8 mouse cellular contexts compared by ENCODE assay signal in the genomic region with DNA sequence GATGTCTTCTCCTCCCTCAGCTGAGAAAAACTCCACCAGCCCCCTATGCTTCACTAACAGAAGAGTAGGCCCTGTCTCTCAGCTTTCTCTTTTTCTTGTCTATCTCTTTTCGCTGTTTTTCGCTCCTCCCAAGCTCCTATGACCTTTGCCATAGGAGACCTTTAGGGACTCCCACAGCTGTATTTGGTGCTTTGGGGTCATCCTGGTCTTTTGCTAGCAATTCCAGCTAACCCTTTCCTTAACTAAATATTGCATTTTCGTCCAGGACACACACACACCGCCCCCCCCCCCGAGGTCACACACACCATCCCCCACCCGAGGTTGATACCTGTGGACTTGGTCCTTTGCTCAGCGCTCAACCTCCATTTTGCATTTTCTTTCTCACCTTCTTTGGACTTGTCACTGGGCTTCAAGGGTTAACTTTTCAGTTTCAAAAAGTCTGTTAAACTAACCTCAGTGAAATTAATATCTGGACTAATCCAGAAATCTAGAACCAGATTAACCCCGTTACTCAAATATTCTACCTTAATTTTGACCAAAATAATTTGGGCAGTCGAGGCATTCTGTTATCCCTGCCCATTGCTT. TPM values are rescaled to one million over a fixed set of nuclear protein-coding genes. Genes with fewer than 3 reads are reported as not detected.
DNase-seq lines count a peak whose midpoint lies in the region; ATAC-seq and TF ChIP-seq lines count a peak whose summit lies in the region.

No protein-coding gene starts in this region.

- WGBS in kidney, postnatal 0 days = 31% methylated on average over 9 of the region's 9 CpGs
- WGBS in embryonic facial prominence, embryonic 10.5 days = 36% methylated on average over 9 of the region's 9 CpGs
- WGBS in hindbrain, embryonic 16.5 days = 35% methylated on average over 9 of the region's 9 CpGs
- 36% methylated on average over 9 of the region's 9 CpGs for WGBS in midbrain, embryonic 16.5 days

- no peaks in the 10 kb centered on the region for H3K27me3 ChIP-seq in kidney, postnatal 0 days (ENCODE audit: insufficient read depth, low read length)
- no peaks in the 10 kb centered on the region for H3K27me3 ChIP-seq in embryonic facial prominence, embryonic 10.5 days (replicated peaks; ENCODE audit: low read depth, poor library complexity, severe bottlenecking)
- no peaks in the 10 kb centered on the region for H3K27me3 ChIP-seq in hindbrain, embryonic 16.5 days (replicated peaks; ENCODE audit: control insufficient read depth, insufficient read depth, low read length)
- no peaks in the 10 kb centered on the region for H3K27me3 ChIP-seq in midbrain, embryonic 16.5 days (ENCODE audit: control insufficient read depth, insufficient read depth, low read depth, low read length)

- H3K4me3 ChIP-seq in kidney, postnatal 0 days (replicated peaks; ENCODE audit: low read depth, low read length) = peak overlapping the region; percentile 70
- peak overlapping the region; percentile 95 for H3K4me3 ChIP-seq in embryonic facial prominence, embryonic 10.5 days
- H3K4me3 ChIP-seq in hindbrain, embryonic 16.5 days (ENCODE audit: low read length) = peak overlapping the region; percentile 81
- H3K4me3 ChIP-seq in midbrain, embryonic 16.5 days (ENCODE audit: low read depth, low read length) = peak overlapping the region; percentile 88

- peaks cover 11% of the 10 kb centered on the region for H3K4me1 ChIP-seq in kidney, postnatal 0 days (replicated peaks; ENCODE audit: insufficient read depth, low read length)
- peaks cover 23% of the 10 kb centered on the region for H3K4me1 ChIP-seq in embryonic facial prominence, embryonic 10.5 days
- H3K4me1 ChIP-seq in hindbrain, embryonic 16.5 days (ENCODE audit: control insufficient read depth, insufficient read depth, low read depth, low read length) = peaks cover 26% of the 10 kb centered on the region
- H3K4me1 ChIP-seq in midbrain, embryonic 16.5 days (ENCODE audit: control insufficient read depth, insufficient read depth, low read length) = peaks cover 25% of the 10 kb centered on the region

- ATAC-seq in kidney, postnatal 0 days (replicated peaks; ENCODE audit: low FRiP score, low read depth) = no peak
- ATAC-seq in hindbrain, embryonic 16.5 days = no peak
- ATAC-seq in midbrain, embryonic 16.5 days = no peak
- no peak for ATAC-seq in megakaryocyte-erythroid progenitor cell, adult 5-6 weeks (replicated peaks; ENCODE audit: low FRiP score, low TSS enrichment, poor library complexity, severe bottlenecking)

- H3K4me2 ChIP-seq in kidney, postnatal 0 days (ENCODE audit: low read length) = peak overlapping the region; percentile 80
- peak overlapping the region; percentile 69 for H3K4me2 ChIP-seq in hindbrain, embryonic 16.5 days (ENCODE audit: low read length)
- peak overlapping the region; percentile 81 for H3K4me2 ChIP-seq in midbrain, embryonic 16.5 days (ENCODE audit: low read length)

- TF ChIP-seq CTCF in kidney, postnatal 0 days (IDR thresholded peaks at IDR 0.05; ENCODE audit: low read depth) = no peak

- DNase-seq in kidney, postnatal 0 days (ENCODE audit: low spot score) = no peak
- no peak for DNase-seq in kidney, adult 18-20 months
- no peak for DNase-seq in embryonic facial prominence, embryonic 10.5 days (ENCODE audit: low spot score)
- no peak for DNase-seq in spleen, adult 12 weeks (ENCODE audit: low spot score)
- no peak for DNase-seq in gastrocnemius, postnatal 4 days (ENCODE audit: low spot score in 2 of 2)

- peaks cover 29% of the 10 kb centered on the region for H3K36me3 ChIP-seq in kidney, postnatal 0 days (ENCODE audit: insufficient read depth, low read length)
- H3K36me3 ChIP-seq in embryonic facial prominence, embryonic 10.5 days (replicated peaks) = peaks cover 72% of the 10 kb centered on the region
- peaks cover 26% of the 10 kb centered on the region for H3K36me3 ChIP-seq in hindbrain, embryonic 16.5 days (ENCODE audit: control insufficient read depth, insufficient read depth, low read length)
- peaks cover 29% of the 10 kb centered on the region for H3K36me3 ChIP-seq in midbrain, embryonic 16.5 days (ENCODE audit: control insufficient read depth, insufficient read depth, low read length)

- H3K9me3 ChIP-seq in kidney, postnatal 0 days (replicated peaks; ENCODE audit: low read length) = no peaks in the 10 kb centered on the region
- no peaks in the 10 kb centered on the region for H3K9me3 ChIP-seq in embryonic facial prominence, embryonic 10.5 days
- no peaks in the 10 kb centered on the region for H3K9me3 ChIP-seq in hindbrain, embryonic 16.5 days (ENCODE audit: control insufficient read depth, low read length)
- no peaks in the 10 kb centered on the region for H3K9me3 ChIP-seq in midbrain, embryonic 16.5 days (replicated peaks; ENCODE audit: control insufficient read depth, low read length, poor library complexity, severe bottlenecking)

- H3K27ac ChIP-seq in kidney, postnatal 0 days = peak overlapping the region; percentile 81
- peak overlapping the region; percentile 96 for H3K27ac ChIP-seq in embryonic facial prominence, embryonic 10.5 days (replicated peaks)
- peak overlapping the region; percentile 89 for H3K27ac ChIP-seq in hindbrain, embryonic 16.5 days (ENCODE audit: low read depth, low read length)
- no peak overlapping the region for H3K27ac ChIP-seq in midbrain, embryonic 16.5 days (ENCODE audit: low read length)

- H3K9ac ChIP-seq in kidney, postnatal 0 days (ENCODE audit: low read depth, low read length) = peak overlapping the region; percentile 89
- H3K9ac ChIP-seq in hindbrain, embryonic 16.5 days (ENCODE audit: low read depth, low read length) = peak overlapping the region; percentile 96
- peak overlapping the region; percentile 99 for H3K9ac ChIP-seq in midbrain, embryonic 16.5 days (ENCODE audit: low read depth, low read length)

RNA-seq across cellular contexts. Expression of gene Ap2m1, which starts 0.9 kb away (rescaled TPM):
- polyA plus RNA-seq in kidney, postnatal 0 days (2015; fragmentation: Nextera tagmentation; extraction: Ambion mirVana) = 605 and 673 TPM in 2 replicates
- polyA plus RNA-seq in embryonic facial prominence, embryonic 10.5 days (2016; fragmentation: Nextera tagmentation; extraction: Ambion mirVana) = 604 and 650 TPM in 2 replicates
- 1,253 and 1,320 TPM in 2 replicates for polyA plus RNA-seq in hindbrain, embryonic 16.5 days (2015; fragmentation: Nextera tagmentation; extraction: Ambion mirVana)
- polyA plus RNA-seq in midbrain, embryonic 16.5 days (2015; fragmentation: Nextera tagmentation; extraction: Ambion mirVana) = 1,379 and 1,416 TPM in 2 replicates
- total RNA-seq in gastrocnemius, postnatal 4 days (2021) = 100 to 1,000 TPM; 234 to 258 TPM
- 166 and 200 TPM in 2 replicates for total RNA-seq in megakaryocyte-erythroid progenitor cell, adult 5-6 weeks (2014; fragmentation: Nextera tagmentation)
- 113 and 150 TPM in 2 replicates for total RNA-seq in megakaryocyte-erythroid progenitor cell, adult 5-6 weeks (2017)

RNA-seq across cellular contexts. Expression of gene Abcf3, which starts 12.2 kb away (rescaled TPM):
- polyA plus RNA-seq in kidney, postnatal 0 days (2015; fragmentation: Nextera tagmentation; extraction: Ambion mirVana) = 51.6 and 53.6 TPM in 2 replicates
- polyA plus RNA-seq in embryonic facial prominence, embryonic 10.5 days (2016; fragmentation: Nextera tagmentation; extraction: Ambion mirVana) = 57.2 and 59.6 TPM in 2 replicates
- polyA plus RNA-seq in hindbrain, embryonic 16.5 days (2015; fragmentation: Nextera tagmentation; extraction: Ambion mirVana) = 81.0 and 90.7 TPM in 2 replicates
- 80.9 and 95.7 TPM in 2 replicates for polyA plus RNA-seq in midbrain, embryonic 16.5 days (2015; fragmentation: Nextera tagmentation; extraction: Ambion mirVana)
- total RNA-seq in gastrocnemius, postnatal 4 days (2021) = 10 to 100 TPM; 54.1 to 55.7 TPM
- 42.8 and 60.5 TPM in 2 replicates for total RNA-seq in megakaryocyte-erythroid progenitor cell, adult 5-6 weeks (2014; fragmentation: Nextera tagmentation)
- 38.7 and 42.9 TPM in 2 replicates for total RNA-seq in megakaryocyte-erythroid progenitor cell, adult 5-6 weeks (2017)

RNA-seq across cellular contexts. Expression of gene Dvl3, which starts 19.4 kb away (rescaled TPM):
- polyA plus RNA-seq in kidney, postnatal 0 days (2015; fragmentation: Nextera tagmentation; extraction: Ambion mirVana) = 15.7 and 16.5 TPM in 2 replicates
- 33.0 and 35.1 TPM in 2 replicates for polyA plus RNA-seq in embryonic facial prominence, embryonic 10.5 days (2016; fragmentation: Nextera tagmentation; extraction: Ambion mirVana)
- 28.5 and 40.4 TPM in 2 replicates for polyA plus RNA-seq in hindbrain, embryonic 16.5 days (2015; fragmentation: Nextera tagmentation; extraction: Ambion mirVana)
- 36.2 and 38.0 TPM in 2 replicates for polyA plus RNA-seq in midbrain, embryonic 16.5 days (2015; fragmentation: Nextera tagmentation; extraction: Ambion mirVana)
- total RNA-seq in gastrocnemius, postnatal 4 days (2021) = 10 to 100 TPM; 60.7 to 63.6 TPM
- 27.7 and 32.8 TPM in 2 replicates for total RNA-seq in megakaryocyte-erythroid progenitor cell, adult 5-6 weeks (2014; fragmentation: Nextera tagmentation)
- total RNA-seq in megakaryocyte-erythroid progenitor cell, adult 5-6 weeks (2017) = 2.7 and 3.3 TPM in 2 replicates

RNA-seq across cellular contexts. Expression of gene Eif2b5, which starts 37.6 kb away (rescaled TPM):
- polyA plus RNA-seq in kidney, postnatal 0 days (2015; fragmentation: Nextera tagmentation; extraction: Ambion mirVana) = 76.0 and 85.1 TPM in 2 replicates
- 157 and 169 TPM in 2 replicates for polyA plus RNA-seq in embryonic facial prominence, embryonic 10.5 days (2016; fragmentation: Nextera tagmentation; extraction: Ambion mirVana)
- 97.3 and 104 TPM in 2 replicates for polyA plus RNA-seq in hindbrain, embryonic 16.5 days (2015; fragmentation: Nextera tagmentation; extraction: Ambion mirVana)
- polyA plus RNA-seq in midbrain, embryonic 16.5 days (2015; fragmentation: Nextera tagmentation; extraction: Ambion mirVana) = 95.0 and 97.1 TPM in 2 replicates
- total RNA-seq in gastrocnemius, postnatal 4 days (2021) = 10 to 100 TPM; 46.3 to 51.8 TPM
- total RNA-seq in megakaryocyte-erythroid progenitor cell, adult 5-6 weeks (2014; fragmentation: Nextera tagmentation) = 80.8 and 82.4 TPM in 2 replicates
- total RNA-seq in megakaryocyte-erythroid progenitor cell, adult 5-6 weeks (2017) = 108 TPM in 2 replicates

RNA-seq across cellular contexts. Expression of gene Vwa5b2, which starts 53.1 kb away (rescaled TPM):
- 0.38 and 0.43 TPM in 2 replicates for polyA plus RNA-seq in kidney, postnatal 0 days (2015; fragmentation: Nextera tagmentation; extraction: Ambion mirVana)
- 2.0 and 3.0 TPM in 2 replicates for polyA plus RNA-seq in embryonic facial prominence, embryonic 10.5 days (2016; fragmentation: Nextera tagmentation; extraction: Ambion mirVana)
- polyA plus RNA-seq in hindbrain, embryonic 16.5 days (2015; fragmentation: Nextera tagmentation; extraction: Ambion mirVana) = 31.9 and 36.8 TPM in 2 replicates
- polyA plus RNA-seq in midbrain, embryonic 16.5 days (2015; fragmentation: Nextera tagmentation; extraction: Ambion mirVana) = 19.8 and 26.7 TPM in 2 replicates
- total RNA-seq in gastrocnemius, postnatal 4 days (2021) = under 1 TPM; 0.05 to 0.66 TPM
- not detected in 2 replicates for total RNA-seq in megakaryocyte-erythroid progenitor cell, adult 5-6 weeks (2014; fragmentation: Nextera tagmentation)
- total RNA-seq in megakaryocyte-erythroid progenitor cell, adult 5-6 weeks (2017) = not detected in 2 replicates
